Mouse (Mus musculus) heart, adult 2 months (tissue): ENCODE data around the gene Akr1c14.

Experiments used
- CTCF ChIP-seq: fragments of 200-600 bp; IDR thresholded peaks from 2 replicates; pipeline ENCODE4 v1.8.1; 2022; ENCODE audit warnings: antibody characterized with exemption, mild to moderate bottlenecking, moderate library complexity
- EP300 ChIP-seq: fragments of 200-500 bp; IDR thresholded peaks from 2 replicates; pipeline ENCODE4 v1.6.1; 2011; ENCODE audit warnings: low read depth, low read length, control low read depth; ENCODE audit not compliant: insufficient read depth
- POLR2A ChIP-seq: fragments of 200-500 bp; IDR thresholded peaks from 2 replicates; pipeline ENCODE4 v1.6.1; 2011; ENCODE audit warnings: mild to moderate bottlenecking, low read depth, low read length, control low read depth; ENCODE audit not compliant: insufficient read depth

GRCm38 (mm10) chr13:4056211-4056610, 7.4 kb downstream of the Akr1c14 start:
- no peak for TF ChIP-seq POLR2A
- no peak for TF ChIP-seq CTCF
- no peak for TF ChIP-seq EP300
